Mouse (Mus musculus) midbrain, embryonic 15.5 days (tissue): ENCODE data around the gene E2f6. TPM values are rescaled to one million over a fixed set of nuclear protein-coding genes. Genes with fewer than 3 reads are reported as not detected.
A peak's percentile ranks its signal among the peaks of the same experiment; 100 is the strongest.

ENCODE experiments used
- ATAC-seq: fragments of 200-750 bp; cut with Nextera tagmentation; replicated peaks from 2 replicates; pipeline ENCODE4 v1.8.0; 2017; ENCODE audit warnings: moderate TSS enrichment
- H3K27ac ChIP-seq: fragments of 300-500 bp; sonication (generic); 2 replicates; pipeline ENCODE4 v1.5.1; 2015; ENCODE audit warnings: mild to moderate bottlenecking, inconsistent platforms
- H3K27me3 ChIP-seq: fragments of 300-500 bp; sonication (generic); replicated peaks from 2 replicates; pipeline ENCODE4 v1.6.1; 2015; ENCODE audit warnings: inconsistent platforms
- H3K36me3 ChIP-seq: fragments of 300-500 bp; sonication (generic); replicated peaks from 2 replicates; pipeline ENCODE4 v1.6.1; 2015; ENCODE audit warnings: inconsistent platforms
- H3K4me1 ChIP-seq: fragments of 300-500 bp; sonication (generic); 2 replicates; pipeline ENCODE4 v1.6.1; 2015; ENCODE audit warnings: inconsistent platforms
- H3K4me2 ChIP-seq: fragments of 300-500 bp; sonication (generic); 2 replicates; pipeline ENCODE4 v1.6.1; 2015; ENCODE audit warnings: inconsistent platforms, mild to moderate bottlenecking, moderate library complexity
- H3K4me3 ChIP-seq: fragments of 300-500 bp; sonication (generic); 2 replicates; pipeline ENCODE4 v1.5.1; 2015; ENCODE audit warnings: mild to moderate bottlenecking, inconsistent platforms
- H3K9ac ChIP-seq: fragments of 300-500 bp; sonication (generic); 2 replicates; pipeline ENCODE4 v1.6.1; 2015; ENCODE audit warnings: mild to moderate bottlenecking, inconsistent platforms
- H3K9me3 ChIP-seq: fragments of 300-500 bp; sonication (generic); 2 replicates; pipeline ENCODE4 v1.6.1; 2016; ENCODE audit warnings: inconsistent platforms
- WGBS: fragments of 180-500 bp; shearing (Covaris S2); methylation state at CpG from one replicate; pipeline ENCODE4 v1.1.7; 2015; ENCODE audit warnings: mixed read lengths; 5-methylcytosine and 5-hydroxymethylcytosine counted together
- polyA plus RNA-seq: library from polyadenylated mRNA; unstranded; fragments of >200 nt; fragmentation: Nextera tagmentation; extraction: Ambion mirVana; gene quantifications from 2 replicates; pipeline ENCODE4 v1.2.1, GENCODE M21; 2015

E2f6 gene
- polyA plus RNA-seq, 1 experiment from 2014 or later: 29.8 TPM

GRCm38 (mm10) chr12:16803956-16804430, 6.8 kb upstream of the E2f6 start:
- Histone ChIP-seq H3K36me3 (no peaks in the 10 kb centered on the region), H3K4me3 (no peak overlapping the region), H3K27ac (no peak overlapping the region), H3K4me1 (peaks cover 8% of the 10 kb centered on the region), H3K4me2 (no peak overlapping the region), H3K9ac (no peak overlapping the region), H3K9me3 (no peaks in the 10 kb centered on the region), H3K27me3 (0 out of 2 replicates have a peak, but pooled peaks cover 7% of the 10 kb centered on the region)
- WGBS: 14% methylated on average over 5 of the region's 5 CpGs
- ATAC-seq: no peak

- H3K9ac ChIP-seq: no peak overlapping the region
- 4% methylated on average over 5 of the region's 5 CpGs for WGBS
Measured at GRCm38 (mm10) chr12:16805511-16805910, 5.3 kb upstream of the E2f6 start.

GRCm38 (mm10) chr12:16808045-16808444, 2.7 kb upstream of the E2f6 start:
- no peaks in the 10 kb centered on the region for H3K9me3 ChIP-seq
- peaks cover 22% of the 10 kb centered on the region for H3K4me1 ChIP-seq
- no peaks in the 10 kb centered on the region for H3K36me3 ChIP-seq
- H3K9ac ChIP-seq: no peak overlapping the region
- H3K27me3 ChIP-seq: peaks cover 11% of the 10 kb centered on the region; the same call in 1 of the 2 replicates
- no peak overlapping the region for H3K27ac ChIP-seq
- no peak overlapping the region for H3K4me3 ChIP-seq
- 45% methylated on average over 3 of the region's 3 CpGs for WGBS
- ATAC-seq: no peak
- H3K4me2 ChIP-seq: no peak overlapping the region

More at GRCm38 (mm10) chr12:16805511-16805910, 5.3 kb upstream of the E2f6 start:
- Histone ChIP-seq H3K36me3 (no peaks in the 10 kb centered on the region), H3K4me1 (0 out of 2 replicates have a peak, but pooled peaks cover 3% of the 10 kb centered on the region), H3K27me3 (peaks cover 14% of the 10 kb centered on the region; the same call in 1 of the 2 replicates), H3K4me3 (no peak overlapping the region), H3K9me3 (no peaks in the 10 kb centered on the region), H3K4me2 (no peak overlapping the region), H3K27ac (no peak overlapping the region)
- ATAC-seq: peak; percentile 79

- ATAC-seq: peak; percentile 53
- WGBS: 3% methylated on average over 15 of the region's 15 CpGs
- Histone ChIP-seq H3K4me3 (peak overlapping the region; percentile 60), H3K4me2 (peak overlapping the region; percentile 59), H3K36me3 (0 out of 2 replicates have a peak, but pooled peaks cover 1% of the 10 kb centered on the region), H3K27me3 (peaks cover 11% of the 10 kb centered on the region; the same call in 1 of the 2 replicates), H3K4me1 (peaks cover 24% of the 10 kb centered on the region), H3K9ac (peak overlapping the region; percentile 67), H3K27ac (no peak overlapping the region), H3K9me3 (no peaks in the 10 kb centered on the region)
Measured at GRCm38 (mm10) chr12:16811477-16811876, 714 bp downstream of the E2f6 start.

- peaks cover 32% of the 10 kb centered on the region for H3K4me1 ChIP-seq
- H3K36me3 ChIP-seq: peaks cover 7% of the 10 kb centered on the region
- no peaks in the 10 kb centered on the region for H3K27me3 ChIP-seq
Measured at GRCm38 (mm10) chr12:16817147-16817546, 6.4 kb downstream of the E2f6 start.

GRCm38 (mm10) chr12:16818513-16818912, 7.8 kb downstream of the E2f6 start:
- H3K9ac ChIP-seq: no peak overlapping the region
- 20% methylated on average over 11 of the region's 11 CpGs for whole genome bisulfite sequencing
- peaks cover 13% of the 10 kb centered on the region for H3K36me3 ChIP-seq
- H3K27me3 ChIP-seq: no peaks in the 10 kb centered on the region
- no peaks in the 10 kb centered on the region for H3K9me3 ChIP-seq
- H3K4me3 ChIP-seq: no peak overlapping the region
- ATAC-seq: peak; percentile 57
- H3K4me1 ChIP-seq: peaks cover 20% of the 10 kb centered on the region
- H3K27ac ChIP-seq: no peak overlapping the region
- no peak overlapping the region for H3K4me2 ChIP-seq

More at GRCm38 (mm10) chr12:16817147-16817546, 6.4 kb downstream of the E2f6 start:
- Histone ChIP-seq H3K4me2 (no peak overlapping the region), H3K9ac (no peak overlapping the region), H3K4me3 (no peak overlapping the region), H3K9me3 (no peaks in the 10 kb centered on the region), H3K27ac (no peak overlapping the region)
- no peak for ATAC-seq
- WGBS: 90% methylated on average over 4 of the region's 4 CpGs

- H3K36me3 ChIP-seq: peaks cover 26% of the 10 kb centered on the region
- peak overlapping the region; percentile 62 for H3K27ac ChIP-seq
- WGBS: 46% methylated on average over 7 of the region's 7 CpGs
- peaks cover 20% of the 10 kb centered on the region for H3K4me1 ChIP-seq
- ATAC-seq: peak; percentile 49; the same call in 1 of the 2 replicates
- H3K9me3 ChIP-seq: no peaks in the 10 kb centered on the region
- H3K4me3 ChIP-seq: no peak overlapping the region
- no peak overlapping the region for H3K9ac ChIP-seq
- no peaks in the 10 kb centered on the region for H3K27me3 ChIP-seq
- no peak overlapping the region for H3K4me2 ChIP-seq
Measured at GRCm38 (mm10) chr12:16820761-16821160, 10.0 kb downstream of the E2f6 start.

GRCm38 (mm10) chr12:16822181-16822734, 11.5 kb downstream of the E2f6 start:
- 95% methylated on average over 10 of the region's 10 CpGs for WGBS
- H3K36me3 ChIP-seq: peaks cover 28% of the 10 kb centered on the region
- no peaks in the 10 kb centered on the region for H3K27me3 ChIP-seq
- H3K27ac ChIP-seq: no peak overlapping the region
- H3K4me1 ChIP-seq: peaks cover 20% of the 10 kb centered on the region
- H3K4me3 ChIP-seq: no peak overlapping the region
- H3K9ac ChIP-seq: no peak overlapping the region
- no peak for ATAC-seq
- no peak overlapping the region for H3K4me2 ChIP-seq
- H3K9me3 ChIP-seq: no peaks in the 10 kb centered on the region

GRCm38 (mm10) chr12:16823701-16824100, 12.9 kb downstream of the E2f6 start:
- H3K27ac ChIP-seq: no peak overlapping the region
- no peak overlapping the region for H3K9ac ChIP-seq
- peaks cover 28% of the 10 kb centered on the region for H3K36me3 ChIP-seq
- no peak for ATAC-seq
- H3K4me3 ChIP-seq: no peak overlapping the region
- H3K9me3 ChIP-seq: no peaks in the 10 kb centered on the region
- no peaks in the 10 kb centered on the region for H3K27me3 ChIP-seq
- H3K4me2 ChIP-seq: no peak overlapping the region
- H3K4me1 ChIP-seq: peaks cover 14% of the 10 kb centered on the region
- 97% methylated on average over 1 of the region's 1 CpGs for WGBS

- 87% methylated on average over 6 of the region's 6 CpGs for WGBS
- Histone ChIP-seq H3K4me3 (no peak overlapping the region), H3K27ac (no peak overlapping the region), H3K36me3 (peaks cover 24% of the 10 kb centered on the region), H3K9ac (no peak overlapping the region), H3K4me2 (no peak overlapping the region), H3K9me3 (no peaks in the 10 kb centered on the region), H3K27me3 (no peaks in the 10 kb centered on the region), H3K4me1 (no peaks in the 10 kb centered on the region)
- no peak for ATAC-seq
Measured at GRCm38 (mm10) chr12:16828505-16828904, 17.7 kb downstream of the E2f6 start.

GRCm38 (mm10) chr12:16829785-16830184, 19.0 kb downstream of the E2f6 start:
- no peak for ATAC-seq
- no peak overlapping the region for H3K4me3 ChIP-seq
- peaks cover 17% of the 10 kb centered on the region; the same call in 1 of the 2 replicates for H3K36me3 ChIP-seq
- 82% methylated on average over 2 of the region's 2 CpGs for WGBS
- H3K4me2 ChIP-seq: no peak overlapping the region
- H3K9ac ChIP-seq: no peak overlapping the region
- no peaks in the 10 kb centered on the region for H3K4me1 ChIP-seq
- H3K9me3 ChIP-seq: no peaks in the 10 kb centered on the region
- no peaks in the 10 kb centered on the region for H3K27me3 ChIP-seq
- H3K27ac ChIP-seq: no peak overlapping the region

GRCm38 (mm10) chr12:16831071-16831470, 20.3 kb downstream of the E2f6 start:
- no peak overlapping the region for H3K4me3 ChIP-seq
- no peaks in the 10 kb centered on the region for H3K4me1 ChIP-seq
- peaks cover 8% of the 10 kb centered on the region; the same call in 1 of the 2 replicates for H3K36me3 ChIP-seq
- WGBS: 75% methylated on average over 4 of the region's 4 CpGs
- no peaks in the 10 kb centered on the region for H3K27me3 ChIP-seq
- ATAC-seq: no peak
- H3K9me3 ChIP-seq: no peaks in the 10 kb centered on the region
- no peak overlapping the region for H3K27ac ChIP-seq
- no peak overlapping the region for H3K4me2 ChIP-seq
- H3K9ac ChIP-seq: no peak overlapping the region

- no peak overlapping the region for H3K4me3 ChIP-seq
- ATAC-seq: no peak
- H3K27ac ChIP-seq: no peak overlapping the region
Measured at GRCm38 (mm10) chr12:16834701-16835100, 23.9 kb downstream of the E2f6 start.

More at GRCm38 (mm10) chr12:16834701-16835100, 23.9 kb downstream of the E2f6 start:
- Histone ChIP-seq H3K4me1 (no peaks in the 10 kb centered on the region), H3K27me3 (no peaks in the 10 kb centered on the region), H3K36me3 (0 out of 2 replicates have a peak, but pooled peaks cover 1% of the 10 kb centered on the region), H3K4me2 (no peak overlapping the region), H3K9ac (no peak overlapping the region), H3K9me3 (no peaks in the 10 kb centered on the region)
- 82% methylated on average over 11 of the region's 11 CpGs for WGBS
